Mouse (Mus musculus): ENCODE measurements around the gene Olfr553. TPM values are rescaled to one million over a fixed set of nuclear protein-coding genes. Genes with fewer than 3 reads are reported as not detected.

The Olfr553 gene
- polyA plus RNA-seq (2021; fragmentation: Nextera tagmentation) = not detected in 2 replicates
- long read RNA-seq, experiment 1 = 0 reads
- long read RNA-seq, experiment 2 = 0 reads

GRCm38 (mm10) chr7:102618118-102618517 is at the start of gene Olfr553:
Olfr553 (minus strand) TSS chr7:102618218.

GRCm38 (mm10) chr7:102664599-102664998 is 46.6 kb upstream of the Olfr553 start, which contains the start of gene Olfr556:
Olfr556 (plus strand) TSS chr7:102664899.

GRCm38 (mm10) chr7:102658523-102658922 is 40.5 kb upstream of the Olfr553 start, which contains the start of gene Olfr555:
Olfr555 (plus strand) TSS chr7:102658823.

DNA sequence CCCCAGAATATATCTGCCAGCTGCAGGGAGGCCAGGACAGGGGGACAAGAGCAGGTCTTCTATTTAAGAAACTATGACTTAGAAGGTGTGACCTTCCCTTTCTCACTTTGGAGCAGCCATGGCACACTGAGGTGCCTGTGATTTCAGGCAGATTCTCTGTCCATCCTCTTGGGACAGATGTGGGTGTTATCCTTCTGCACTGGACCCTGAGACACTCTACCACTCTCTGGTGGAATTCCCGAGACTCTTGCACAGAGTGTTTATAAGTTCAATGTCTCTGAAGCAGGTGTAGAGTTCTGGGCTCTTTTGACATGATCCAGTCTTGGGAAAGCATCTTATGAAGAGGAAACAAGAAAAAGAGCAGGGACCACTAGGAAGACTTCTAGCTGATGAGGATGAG is 20.1 kb upstream of the Olfr553 start, which contains the start of gene Olfr554:
Gene Olfr554, plus strand, starts transcription at position 301 of the 400 bp plus-strand sequence.

DNA sequence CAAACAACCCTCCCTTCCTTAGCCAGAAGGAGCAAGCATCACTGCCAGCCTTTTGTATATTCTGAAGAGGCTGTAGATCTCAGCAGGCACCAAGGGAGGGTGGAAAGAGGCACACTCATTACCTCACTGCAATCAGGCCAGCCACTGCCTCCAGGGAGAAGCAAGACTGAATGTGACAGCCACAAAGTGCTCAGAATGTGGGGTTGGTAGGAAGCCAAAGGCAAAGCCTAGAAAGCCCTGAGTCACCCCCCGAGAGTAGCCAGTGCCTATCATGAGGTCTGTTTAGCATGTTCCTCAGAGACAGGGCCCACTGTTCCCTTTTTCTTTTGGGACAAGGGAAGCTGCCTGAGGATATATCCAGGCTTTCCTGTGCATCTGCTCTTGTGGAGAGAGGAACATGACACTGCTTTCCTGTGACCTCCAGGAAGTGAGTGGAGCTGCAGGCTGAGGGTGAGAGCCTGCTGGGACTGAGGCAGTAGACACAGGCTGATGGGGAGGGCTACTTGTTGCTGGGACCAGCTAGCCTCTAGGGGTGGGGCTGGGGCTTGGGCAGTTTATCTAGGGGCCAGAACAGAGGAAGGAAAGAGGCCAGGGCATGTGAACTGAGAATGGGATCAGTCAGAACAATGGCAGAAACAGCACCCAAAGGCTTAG is 20.5 kb downstream of the Olfr553 start, which contains the start of gene Olfr552:
Gene Olfr552, plus strand, starts transcription at position 393 of the 654 bp plus-strand sequence.

GRCm38 (mm10) chr7:102591786-102592185 is 26.2 kb downstream of the Olfr553 start, which contains the start of gene Olfr551:
Olfr551 (minus strand) TSS chr7:102591886.

GRCm38 (mm10) chr7:102571142-102571541 is 46.9 kb downstream of the Olfr553 start, which contains the start of gene Olfr550:
Olfr550 (plus strand) TSS chr7:102571442.

GRCm38 (mm10) chr7:102564999-102565997 is 52.7 kb downstream of the Olfr553 start, which contains the start of gene Trim21:
Trim21 (minus strand) TSS chr7:102565486.

Other genes with a start within 250 kb of the Olfr553 start
- 8.8 and 8.9 TPM in 2 replicates for gene Rrm1, start 176.5 kb downstream of the Olfr553 start, polyA plus RNA-seq (2021; fragmentation: Nextera tagmentation)
- gene Olfr543, start 136.5 kb downstream of the Olfr553 start, polyA plus RNA-seq (2021; fragmentation: Nextera tagmentation) = not detected in 2 replicates
- gene Olfr544, start 129.9 kb downstream of the Olfr553 start, polyA plus RNA-seq (2021; fragmentation: Nextera tagmentation) = not detected in 2 replicates
- not detected in 2 replicates for gene Olfr545, start 118.6 kb downstream of the Olfr553 start, polyA plus RNA-seq (2021; fragmentation: Nextera tagmentation)
- not detected in 2 replicates for gene Olfr547, start 83.5 kb downstream of the Olfr553 start, polyA plus RNA-seq (2021; fragmentation: Nextera tagmentation)
- not detected in 2 replicates for gene Olfr548-ps1, start 77.3 kb downstream of the Olfr553 start, polyA plus RNA-seq (2021; fragmentation: Nextera tagmentation)
- not detected in 2 replicates for gene Olfr549, start 68.3 kb downstream of the Olfr553 start, polyA plus RNA-seq (2021; fragmentation: Nextera tagmentation)
- 0.54 and 0.67 TPM in 2 replicates for gene Trim21, start 52.7 kb downstream of the Olfr553 start, polyA plus RNA-seq (2021; fragmentation: Nextera tagmentation)
- 1.9 and 2.1 TPM in 2 replicates for gene Olfr550, start 46.8 kb downstream of the Olfr553 start, polyA plus RNA-seq (2021; fragmentation: Nextera tagmentation)
- not detected in 2 replicates for gene Olfr551, start 26.3 kb downstream of the Olfr553 start, polyA plus RNA-seq (2021; fragmentation: Nextera tagmentation)
- not detected in 2 replicates for gene Olfr552, start 20.4 kb downstream of the Olfr553 start, polyA plus RNA-seq (2021; fragmentation: Nextera tagmentation)
- gene Olfr554, start 20.2 kb upstream of the Olfr553 start, polyA plus RNA-seq (2021; fragmentation: Nextera tagmentation) = not detected in 2 replicates
- not detected in 2 replicates for gene Olfr555, start 40.6 kb upstream of the Olfr553 start, polyA plus RNA-seq (2021; fragmentation: Nextera tagmentation)
- gene Olfr556, start 46.7 kb upstream of the Olfr553 start, polyA plus RNA-seq (2021; fragmentation: Nextera tagmentation) = not detected in 2 replicates
- 2.1 and 2.6 TPM in 2 replicates for gene Trim68, start 69.1 kb upstream of the Olfr553 start, polyA plus RNA-seq (2021; fragmentation: Nextera tagmentation)
- not detected in 2 replicates for gene Olfr557, start 77.7 kb upstream of the Olfr553 start, polyA plus RNA-seq (2021; fragmentation: Nextera tagmentation)
- gene Olfr558, start 84.0 kb upstream of the Olfr553 start, polyA plus RNA-seq (2021; fragmentation: Nextera tagmentation) = 0.10 and 0.13 TPM in 2 replicates
- not detected in 2 replicates for gene Olfr33, start 100.9 kb upstream of the Olfr553 start, polyA plus RNA-seq (2021; fragmentation: Nextera tagmentation)
- not detected in 2 replicates for gene Olfr559, start 109.3 kb upstream of the Olfr553 start, polyA plus RNA-seq (2021; fragmentation: Nextera tagmentation)
- not detected in 2 replicates for gene Olfr560, start 141.1 kb upstream of the Olfr553 start, polyA plus RNA-seq (2021; fragmentation: Nextera tagmentation)
- not detected in 2 replicates for gene Olfr78, start 141.3 kb upstream of the Olfr553 start, polyA plus RNA-seq (2021; fragmentation: Nextera tagmentation)
- not detected in 2 replicates for gene Olfr561, start 153.0 kb upstream of the Olfr553 start, polyA plus RNA-seq (2021; fragmentation: Nextera tagmentation)
- not detected in 2 replicates for gene Olfr564, start 185.3 kb upstream of the Olfr553 start, polyA plus RNA-seq (2021; fragmentation: Nextera tagmentation)
- not detected in 2 replicates for gene Olfr566, start 240.5 kb upstream of the Olfr553 start, polyA plus RNA-seq (2021; fragmentation: Nextera tagmentation)

Measured in layer of hippocampus, adult 6 months (tissue).